Mouse (Mus musculus) adrenal gland, postnatal 25 days (tissue): ENCODE results near the gene Retnlb. TPM values are rescaled to one million over a fixed set of nuclear protein-coding genes. Genes with fewer than 3 reads are reported as not detected.

ENCODE experiments used
- total RNA-seq: library from RNA; stranded (reverse); gene quantifications from 2 replicates; pipeline ENCODE4 v1.2.3, GENCODE M21; 2021

The Retnlb gene
- total RNA-seq, 1 experiment from 2014 or later, result not detected

Other genes starting within 250 kb of the Retnlb start
- 0.06 TPM in 1 of 2 replicates, not detected in the other for gene Trat1, start 44.8 kb upstream of the Retnlb start, total RNA-seq
- 4.1 and 5.8 TPM in 2 replicates for gene Retnla, start 25.7 kb downstream of the Retnlb start, total RNA-seq
- gene Retnlg, start 55.8 kb downstream of the Retnlb start, total RNA-seq, result not detected in 2 replicates
- gene Dzip3, start 177.3 kb downstream of the Retnlb start, total RNA-seq, result 20.4 and 23.6 TPM in 2 replicates
- gene Cip2a, start 177.3 kb downstream of the Retnlb start, total RNA-seq, result 4.4 and 4.8 TPM in 2 replicates
- not detected in 2 replicates for gene Myh15, start 240.6 kb downstream of the Retnlb start, total RNA-seq